Mouse (Mus musculus): Measurements from ENCODE around the gene Arid1b. TPM values are rescaled to one million over a fixed set of nuclear protein-coding genes. Genes with fewer than 3 reads are reported as not detected.

Arid1b gene
- total RNA-seq, 2 experiments from 2014 or later, result 100 to 110 TPM

GRCm38 (mm10) chr17:5021303-5022003, 27.3 kb downstream of the Arid1b start:
- no peak for DNase-seq

DNA sequence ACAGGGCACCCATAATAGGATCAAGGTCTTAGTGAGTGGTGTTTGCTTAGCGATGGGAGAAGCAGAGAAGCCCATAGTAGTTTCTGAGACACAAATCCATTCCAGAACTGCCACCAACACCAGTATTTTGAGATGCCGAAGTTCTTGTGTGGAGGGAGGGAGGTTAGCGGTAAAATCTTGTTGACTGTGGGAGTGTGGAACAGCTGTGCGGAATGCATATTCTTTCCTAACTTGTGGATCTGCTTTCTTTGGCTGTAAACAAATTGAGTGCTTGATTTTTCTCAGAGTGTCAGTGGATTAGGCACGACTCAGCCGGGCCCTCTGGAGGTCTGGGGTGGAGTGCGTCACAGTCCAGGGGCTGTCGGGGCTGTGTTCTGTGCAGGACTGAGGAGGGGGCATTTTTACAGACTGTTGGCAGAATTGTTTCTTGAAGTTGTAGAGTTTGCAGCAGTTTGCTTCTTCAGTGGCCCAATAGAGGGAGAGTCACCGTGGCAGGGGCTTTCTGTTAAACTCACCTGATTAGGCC, 27.9 kb downstream of the Arid1b start:
- no peak for DNase-seq

DNA sequence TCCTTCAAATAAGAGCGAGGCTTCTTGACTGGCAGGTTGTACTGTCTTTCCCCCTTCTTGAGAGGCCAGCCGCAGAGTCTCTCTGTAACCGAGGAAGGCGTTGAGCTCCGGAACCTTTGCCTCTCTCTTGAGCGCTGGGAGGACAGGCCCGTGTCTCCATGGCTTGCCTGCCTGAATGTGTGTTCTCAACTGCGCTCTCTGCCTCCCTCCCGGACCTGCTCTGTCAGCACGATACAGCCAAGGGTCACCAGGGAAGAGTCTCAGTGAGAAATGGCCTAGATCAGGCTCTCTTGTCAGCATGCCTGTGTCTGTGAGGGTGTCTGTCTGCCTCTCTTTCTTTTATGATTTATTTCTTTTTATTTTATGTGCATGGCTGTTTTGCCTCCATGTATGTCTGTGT, 29.6 kb downstream of the Arid1b start:
- DNase-seq, result no peak

- no peak for DNase-seq
Observed at GRCm38 (mm10) chr17:5025400-5025799, 31.3 kb downstream of the Arid1b start.

- no peak for DNase-seq
Observed at GRCm38 (mm10) chr17:5026578-5026977, 32.4 kb downstream of the Arid1b start.

- DNase-seq, result no peak
Observed at GRCm38 (mm10) chr17:5029148-5029547, 35.0 kb downstream of the Arid1b start.

- no peak for DNase-seq
Observed at GRCm38 (mm10) chr17:5030290-5030689, 36.2 kb downstream of the Arid1b start.

GRCm38 (mm10) chr17:5033346-5033745, 39.2 kb downstream of the Arid1b start:
- no peak for DNase-seq

DNA sequence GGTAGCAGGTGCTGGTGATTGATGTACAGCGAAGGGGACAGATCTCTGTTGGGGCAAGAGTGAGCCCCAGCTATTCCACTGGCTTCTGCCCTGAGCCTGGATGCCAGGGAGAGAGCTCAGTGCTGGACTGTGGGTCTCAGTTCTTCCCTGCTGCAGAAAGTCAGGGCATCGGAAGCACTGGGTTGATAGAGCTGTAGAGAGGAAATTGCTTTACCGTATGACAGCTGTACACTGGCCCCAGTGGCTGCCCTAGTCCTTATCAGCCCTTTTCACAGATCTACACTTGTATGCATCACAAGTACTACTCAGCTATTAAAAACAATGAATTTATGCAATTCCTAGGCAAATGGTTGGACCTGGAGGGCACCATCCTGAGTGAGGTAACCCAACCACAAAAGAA, 40.1 kb downstream of the Arid1b start:
- no peak for DNase-seq

- no peak for DNase-seq
Observed at GRCm38 (mm10) chr17:5036200-5036835, 42.2 kb downstream of the Arid1b start.

DNA sequence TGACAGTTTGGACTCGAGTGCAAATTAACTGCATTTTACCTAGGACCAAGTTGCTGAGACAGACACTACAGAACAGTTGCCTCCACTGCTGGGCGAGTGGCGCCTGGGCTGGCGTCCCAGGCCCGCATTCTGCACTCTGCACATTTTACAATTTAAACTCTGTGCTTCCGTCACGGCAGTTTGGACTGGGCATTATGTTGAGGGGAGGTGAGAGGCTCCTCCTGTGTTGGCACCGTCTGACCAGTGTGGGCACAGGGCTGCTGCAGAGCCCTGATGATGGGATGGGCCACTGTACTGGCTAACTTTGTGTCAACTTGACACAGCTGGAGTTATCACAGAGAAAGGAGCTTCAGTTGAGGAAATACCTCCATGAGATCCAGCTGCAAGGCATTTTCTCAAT, 43.1 kb downstream of the Arid1b start:
- no peak for DNase-seq

DNA sequence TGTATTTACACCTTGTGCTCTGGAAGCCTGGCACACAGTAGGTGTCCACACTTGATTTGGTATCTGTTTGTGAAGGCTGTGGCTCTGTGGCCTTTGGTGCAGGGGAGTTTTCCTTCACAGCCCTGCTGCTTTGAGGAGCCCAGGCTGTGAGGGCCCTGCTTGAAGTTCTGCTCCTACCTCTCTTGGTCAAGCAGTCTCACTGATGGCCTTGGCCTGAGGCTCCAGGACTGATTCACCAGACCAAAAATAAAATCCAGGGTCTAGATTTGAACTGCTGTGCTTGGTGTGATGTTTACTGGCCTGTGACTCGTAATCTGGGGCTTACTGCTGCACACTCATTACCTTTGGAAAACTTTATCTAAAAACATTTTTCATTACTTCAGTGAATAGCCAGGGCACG, 45.7 kb downstream of the Arid1b start:
- no peak for DNase-seq

- DNase-seq, result no peak
Observed at GRCm38 (mm10) chr17:5043871-5044270, 49.7 kb downstream of the Arid1b start.

- DNase-seq, result no peak
Observed at GRCm38 (mm10) chr17:5045613-5046012, 51.5 kb downstream of the Arid1b start.

DNA sequence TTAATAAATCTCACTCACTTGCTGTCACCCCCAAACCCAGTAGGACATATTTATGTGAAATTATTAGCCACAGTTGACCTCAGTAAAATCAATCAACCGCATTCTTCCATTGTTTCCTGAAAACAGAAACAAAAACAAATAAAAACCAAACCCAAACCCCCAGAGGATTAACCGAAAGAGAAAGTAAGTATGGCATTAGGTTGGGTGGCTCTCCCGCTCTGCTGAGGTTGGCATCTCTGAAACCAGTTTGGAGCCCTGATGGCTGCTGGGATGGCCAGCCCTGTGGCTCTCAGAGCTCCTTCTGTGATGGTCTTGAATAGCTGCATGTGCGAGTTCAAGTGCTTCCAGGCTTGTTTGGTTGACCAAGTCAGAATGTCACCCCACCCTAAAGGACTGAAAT, 53.2 kb downstream of the Arid1b start:
- DNase-seq, result no peak

- DNase-seq, result no peak
Observed at GRCm38 (mm10) chr17:5050266-5050665, 56.1 kb downstream of the Arid1b start.

GRCm38 (mm10) chr17:5050970-5051530, 56.9 kb downstream of the Arid1b start:
- DNase-seq, result no peak

DNA sequence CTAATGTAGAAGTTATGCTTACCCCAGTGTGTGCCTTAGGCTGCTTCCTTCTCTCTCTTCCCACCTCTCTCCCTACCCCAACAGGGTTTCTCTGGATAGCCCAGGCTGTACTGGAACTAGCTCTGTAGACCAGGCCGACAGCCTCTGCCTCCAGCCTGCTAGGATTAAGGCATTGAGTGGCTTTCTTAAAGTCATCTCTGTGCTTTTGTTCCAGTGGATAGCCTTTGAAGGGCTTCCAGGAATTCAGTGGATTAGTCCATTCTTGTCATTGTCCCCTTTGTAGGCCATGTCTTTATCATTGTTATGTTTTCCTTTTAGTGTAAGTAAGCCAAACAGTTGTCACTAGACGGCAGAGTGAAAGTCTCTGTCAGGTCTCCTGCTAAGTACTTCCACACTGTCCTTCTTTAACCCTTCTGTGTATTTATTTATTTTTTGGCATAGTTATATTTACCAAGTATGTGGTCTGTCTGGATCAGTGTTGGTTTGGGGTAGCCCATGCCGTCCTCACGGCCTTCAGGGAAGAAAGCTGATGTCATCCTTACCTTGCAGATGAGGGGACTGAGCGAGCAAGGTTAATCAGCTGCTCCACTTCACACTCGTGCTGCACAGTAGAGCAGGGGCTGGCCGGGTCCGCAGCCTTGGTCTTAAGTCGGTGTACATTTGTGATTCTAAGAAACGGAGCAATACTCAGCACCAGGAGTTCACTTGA, 58.1 kb downstream of the Arid1b start:
- DNase-seq, result no peak

DNA sequence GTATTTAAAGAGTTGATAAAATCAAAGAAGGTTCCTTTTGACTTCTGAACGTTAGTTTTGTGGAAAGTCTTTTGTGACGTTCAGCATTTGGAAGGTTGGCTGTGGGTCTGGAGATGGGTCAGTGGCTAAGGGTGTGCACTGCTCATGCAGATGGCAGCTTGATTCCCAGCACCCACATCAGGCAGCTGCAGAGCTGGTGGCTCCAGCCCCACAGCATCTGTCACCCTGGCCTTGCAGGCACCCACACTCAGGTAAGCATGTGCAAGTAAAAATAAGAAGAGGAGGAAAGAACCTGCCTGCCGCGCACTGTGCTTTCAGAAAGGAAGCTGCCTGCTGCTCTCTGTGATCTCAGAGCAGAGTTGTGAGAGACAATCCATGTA, 58.7 kb downstream of the Arid1b start:
- no peak for DNase-seq

GRCm38 (mm10) chr17:5053201-5053600, 59.1 kb downstream of the Arid1b start:
- DNase-seq, result no peak

DNA sequence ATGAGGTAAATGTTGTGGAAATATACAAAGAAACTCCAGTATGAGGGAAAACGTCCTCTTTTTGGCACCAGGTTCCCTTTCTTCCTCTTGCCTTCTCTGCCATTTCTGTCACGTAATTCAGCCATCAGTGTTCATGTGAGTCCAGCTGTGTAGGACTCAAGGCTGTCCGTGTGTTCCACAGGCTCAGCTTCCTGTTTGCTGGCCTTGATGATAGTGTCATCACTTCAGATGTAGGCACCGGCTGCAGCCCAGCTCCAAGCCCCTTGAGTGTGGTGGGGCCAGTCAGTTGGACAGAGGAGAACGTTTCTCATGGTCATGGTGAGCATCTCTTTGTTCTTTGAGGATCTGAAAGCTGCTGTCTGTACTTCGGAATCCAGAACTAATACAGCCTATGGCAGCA, 61.3 kb downstream of the Arid1b start:
- DNase-seq, result no peak

- DNase-seq, result no peak
Observed at GRCm38 (mm10) chr17:5056654-5057053, 62.5 kb downstream of the Arid1b start.

GRCm38 (mm10) chr17:5057286-5057685, 63.2 kb downstream of the Arid1b start:
- DNase-seq, result no peak
